Mouse (Mus musculus): ENCODE results near the gene Rassf4. TPM values are rescaled to one million over a fixed set of nuclear protein-coding genes. Genes with fewer than 3 reads are reported as not detected.

Rassf4 gene
- 16.1 and 33.2 TPM in 2 replicates for polyA plus RNA-seq (2012)

DNA sequence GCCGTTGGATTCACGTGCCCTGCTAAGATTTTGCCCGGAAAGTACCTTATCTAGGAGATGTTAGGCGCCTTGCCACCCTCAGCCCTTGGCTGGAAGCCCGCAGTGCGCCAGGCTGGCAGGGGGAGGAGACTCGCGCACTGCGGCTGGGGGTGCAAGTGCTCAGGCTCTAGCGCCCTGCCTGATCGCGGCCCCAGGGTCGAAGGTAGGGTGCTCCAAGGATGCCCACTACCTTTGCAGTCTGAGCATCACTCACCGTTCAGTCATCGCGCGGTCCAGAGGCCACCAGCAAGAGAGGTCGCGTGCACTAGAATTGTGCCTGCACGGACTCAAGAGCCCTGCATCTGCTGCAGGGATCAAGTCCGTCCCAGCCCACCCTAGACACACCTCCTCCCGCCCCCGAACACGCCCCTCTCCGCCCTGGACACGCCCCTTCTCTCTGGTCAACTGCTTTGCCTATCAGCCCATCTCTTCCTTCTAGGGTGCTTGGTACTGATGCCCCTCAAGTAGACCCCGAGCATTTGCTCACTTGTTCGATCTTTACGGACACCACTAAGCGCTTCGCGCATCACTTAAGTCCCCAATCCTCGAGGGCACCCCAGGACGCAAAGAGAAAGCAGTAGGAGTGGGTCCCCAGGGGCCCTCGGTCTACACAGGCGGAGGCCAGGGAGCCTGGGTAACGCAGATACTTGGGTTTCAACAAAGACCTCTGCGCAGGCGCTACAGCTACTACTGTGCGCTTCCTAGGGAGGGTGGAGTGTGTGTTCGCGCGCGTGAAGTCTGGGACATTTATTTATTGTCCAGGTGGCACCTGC lies at the start of gene Rassf4:
Gene Rassf4, minus strand, starts transcription at position 482 of the 812 bp plus-strand sequence.

DNA sequence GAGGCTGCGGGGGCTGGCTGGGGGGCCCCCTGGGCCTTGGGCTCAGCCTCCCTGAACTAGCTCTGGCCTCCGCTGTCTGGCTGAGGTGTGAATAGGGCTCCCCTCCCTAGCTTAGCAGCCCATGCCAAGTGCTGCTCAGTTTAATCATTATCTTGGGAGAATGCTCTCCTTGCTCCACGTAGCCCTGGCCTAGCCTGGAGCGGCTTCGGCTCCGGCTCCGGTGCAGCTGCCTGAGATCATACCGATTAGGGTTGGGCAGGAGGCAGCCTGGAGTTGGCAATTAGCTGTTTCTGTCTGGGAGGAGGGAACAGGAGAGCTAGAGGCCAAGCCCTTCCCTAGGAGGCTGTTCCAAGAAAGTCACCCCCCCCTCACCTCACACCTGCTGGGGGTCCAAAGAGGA lies 42.9 kb upstream of the Rassf4 start, which contains the start of gene Tmem72:
Gene Tmem72, minus strand, starts transcription at position 248 of the 400 bp plus-strand sequence.

DNA sequence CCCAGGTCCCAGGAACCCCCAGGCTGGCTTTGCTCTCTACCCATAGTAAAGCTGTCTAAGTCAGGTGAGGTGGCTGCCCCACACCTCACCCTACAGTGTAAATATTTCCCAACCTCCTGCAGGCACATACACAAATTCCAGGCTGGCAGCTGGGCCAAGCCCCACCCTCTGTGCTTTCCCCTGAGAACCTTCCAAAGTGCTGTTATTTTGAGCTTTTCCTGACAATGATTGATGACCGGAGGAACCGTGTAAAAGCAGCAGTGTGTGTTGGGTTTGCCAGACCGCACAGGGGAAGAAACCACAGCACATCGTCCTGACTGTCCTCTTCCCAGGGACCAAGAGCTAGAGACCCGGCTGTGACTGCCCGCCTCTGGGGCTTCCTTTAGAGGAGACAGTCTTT lies 23.3 kb downstream of the Rassf4 start, which contains the start of gene Depp1:
Gene Depp1, plus strand, starts transcription at position 204 of the 400 bp plus-strand sequence.

DNA sequence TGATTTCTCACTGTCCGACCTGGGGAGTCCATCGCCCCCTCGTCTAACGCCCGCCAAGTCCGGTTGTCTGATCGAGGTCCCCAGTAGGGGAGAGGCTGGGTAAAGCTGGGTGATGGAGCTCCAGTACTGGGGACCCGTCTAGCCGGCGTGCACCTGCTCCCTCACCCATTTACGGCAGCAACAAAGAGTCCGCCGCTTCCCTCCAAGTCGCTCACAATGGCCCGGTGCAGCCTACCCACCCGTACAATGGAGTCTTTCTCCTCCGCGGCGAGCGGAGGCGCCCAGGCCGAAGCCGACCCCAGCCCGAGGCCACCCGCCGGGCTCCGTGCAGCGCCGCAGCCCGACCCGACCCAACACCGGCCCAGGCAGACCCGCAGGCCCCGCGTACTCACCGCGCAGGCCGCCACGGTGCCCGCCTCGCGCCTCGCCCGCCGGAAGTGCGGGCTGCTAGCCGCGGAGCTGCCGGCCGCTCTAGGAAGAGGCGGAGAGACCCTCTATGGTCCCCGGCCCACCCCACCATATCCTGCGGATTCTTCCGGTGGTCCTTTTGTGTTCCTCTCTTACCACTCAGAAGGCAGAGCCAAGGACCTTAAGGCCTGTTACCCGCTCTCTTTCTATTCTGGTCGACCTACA lies 45.1 kb downstream of the Rassf4 start, which contains the start of gene Zfp422:
Gene Zfp422, minus strand, starts transcription at position 461 of the 633 bp plus-strand sequence.

DNA sequence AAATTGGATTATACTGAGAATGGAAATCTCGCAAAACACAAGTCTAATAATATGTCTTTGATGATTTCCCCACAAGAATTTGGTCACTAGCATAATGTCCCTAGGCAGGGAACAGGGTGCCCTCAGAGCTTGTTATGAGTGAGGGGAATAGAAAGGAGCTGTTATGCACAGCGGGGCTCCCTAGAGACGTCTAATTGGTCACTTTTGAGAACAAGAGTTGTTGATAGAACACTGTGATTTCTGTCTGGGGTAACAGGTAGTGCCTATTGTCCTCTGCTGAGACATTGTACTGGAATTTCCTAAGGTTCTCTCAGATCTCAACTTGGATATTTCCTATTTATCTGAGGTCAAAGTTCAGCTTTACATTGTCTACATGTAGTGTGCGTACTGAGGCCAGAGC lies 89.7 kb downstream of the Rassf4 start, which contains the start of gene Olfr215:
Gene Olfr215, minus strand, starts transcription at position 101 of the 400 bp plus-strand sequence.

Other genes with a start within 250 kb of the Rassf4 start
- gene Alox5, start 212.8 kb downstream of the Rassf4 start, polyA plus RNA-seq (2012) = 5.7 and 5.8 TPM in 2 replicates
- gene Olfr211, start 184.9 kb downstream of the Rassf4 start, polyA plus RNA-seq (2012) = not detected in 2 replicates
- not detected in 2 replicates for gene Olfr212, start 167.4 kb downstream of the Rassf4 start, polyA plus RNA-seq (2012)
- gene Olfr213, start 135.5 kb downstream of the Rassf4 start, polyA plus RNA-seq (2012) = 0.01 TPM in 1 of 2 replicates, not detected in the other
- gene Gm5580, start 122.8 kb downstream of the Rassf4 start, polyA plus RNA-seq (2012) = 0.09 and 0.17 TPM in 2 replicates
- not detected in 2 replicates for gene Olfr214, start 119.7 kb downstream of the Rassf4 start, polyA plus RNA-seq (2012)
- 0.03 TPM in 1 of 2 replicates, not detected in the other for gene Olfr215, start 89.8 kb downstream of the Rassf4 start, polyA plus RNA-seq (2012)
- 11.8 and 15.8 TPM in 2 replicates for gene Zfp422, start 45.0 kb downstream of the Rassf4 start, polyA plus RNA-seq (2012)
- gene Depp1, start 23.3 kb downstream of the Rassf4 start, polyA plus RNA-seq (2012) = 2.8 and 3.7 TPM in 2 replicates
- gene Tmem72, start 43.0 kb upstream of the Rassf4 start, polyA plus RNA-seq (2012) = 0.01 TPM in 1 of 2 replicates, not detected in the other